Mouse (Mus musculus) heart, postnatal 0 days (tissue): Measurements from ENCODE around the gene Clcn6. TPM values are rescaled to one million over a fixed set of nuclear protein-coding genes. Genes with fewer than 3 reads are reported as not detected.
A peak's percentile ranks its signal among the peaks of the same experiment; 100 is the strongest.

Experiments used
- ATAC-seq: fragments of 200-750 bp; cut with Nextera tagmentation; 2 replicates; pipeline ENCODE4 v1.8.0; 2017; ENCODE audit warnings: low read depth, moderate number of reproducible peaks, moderate library complexity; ENCODE audit not compliant: insufficient read depth
- DNase-seq: peaks from one replicate; pipeline ENCODE4 v3.0.0-alpha.2; 2016; ENCODE audit warnings: low spot score
- H3K27ac ChIP-seq: fragments of 300-500 bp; sonication (generic); 2 replicates; pipeline ENCODE4 v1.5.1; 2014; ENCODE audit warnings: low read depth, mild to moderate bottlenecking
- H3K27me3 ChIP-seq: fragments of 300-500 bp; sonication (generic); 2 replicates; pipeline ENCODE4 v1.6.1; 2014; ENCODE audit warnings: low read length, mixed read lengths; ENCODE audit not compliant: control insufficient read depth, insufficient read depth
- H3K36me3 ChIP-seq: fragments of 300-500 bp; sonication (generic); replicated peaks from 2 replicates; pipeline ENCODE4 v1.6.1; 2014; ENCODE audit warnings: low read length, mixed read lengths; ENCODE audit not compliant: control insufficient read depth, insufficient read depth
- H3K4me1 ChIP-seq: fragments of 300-500 bp; sonication (generic); 2 replicates; pipeline ENCODE4 v1.6.1; 2014; ENCODE audit warnings: antibody characterized with exemption; ENCODE audit not compliant: control insufficient read depth, insufficient read depth
- H3K4me2 ChIP-seq: fragments of 300-500 bp; sonication (generic); 2 replicates; pipeline ENCODE4 v1.6.1; 2014; ENCODE audit warnings: low read depth, mild to moderate bottlenecking, low read length, moderate library complexity
- H3K4me3 ChIP-seq: fragments of 300-500 bp; sonication (generic); 2 replicates; pipeline ENCODE4 v1.5.1; 2014; ENCODE audit warnings: low read depth, low read length
- H3K9ac ChIP-seq: fragments of 300-500 bp; sonication (generic); replicated peaks from 2 replicates; pipeline ENCODE4 v1.6.1; 2014; ENCODE audit warnings: low read depth, low read length, mixed read lengths
- H3K9me3 ChIP-seq: fragments of 300-500 bp; sonication (generic); replicated peaks from 2 replicates; pipeline ENCODE4 v1.6.1; 2016; ENCODE audit warnings: low read length; ENCODE audit not compliant: control insufficient read depth
- CTCF ChIP-seq: IDR thresholded peaks from 2 replicates; pipeline ENCODE4 v1.5.1; 2016; ENCODE audit warnings: antibody characterized with exemption, control low read depth, low read depth
- EP300 ChIP-seq: IDR thresholded peaks from 2 replicates; pipeline ENCODE4 v1.6.1; 2016; ENCODE audit warnings: antibody characterized with exemption, low read depth
- WGBS: fragments of 180-500 bp; shearing (Covaris S2); extraction: QIAGEN DNeasy Blood & Tissue Kit; methylation state at CpG from one replicate; pipeline ENCODE4 v1.1.7; 2014; 5-methylcytosine and 5-hydroxymethylcytosine counted together
- polyA plus RNA-seq: library from polyadenylated mRNA; unstranded; fragments of >200 nt; fragmentation: Nextera tagmentation; extraction: Ambion mirVana; gene quantifications from 2 replicates; pipeline ENCODE4 v1.2.1, GENCODE M21; 2015
- total RNA-seq: library from RNA; depleted of rRNA; stranded (reverse); fragments of >200 nt; gene quantifications from 2 replicates; pipeline ENCODE4 v1.2.3, GENCODE M21; 2014; ENCODE audit warnings: low replicate concordance

Gene Clcn6
- total and polyA plus RNA-seq, 2 experiments from 2014 or later = 4.3 to 14.7 TPM

GRCm38 (mm10) chr4:148057661-148058209, 19.1 kb upstream of the Clcn6 start:
- no peak overlapping the region for H3K9ac ChIP-seq
- ATAC-seq (no peak), DNase-seq (no peak)
- H3K4me2 ChIP-seq = no peak overlapping the region
- H3K36me3 ChIP-seq = peaks cover 56% of the 10 kb centered on the region
- H3K27ac ChIP-seq = peak overlapping the region; percentile 90
- WGBS = 58% methylated on average over 5 of the region's 5 CpGs
- no peaks in the 10 kb centered on the region for H3K9me3 ChIP-seq
- H3K27me3 ChIP-seq = no peaks in the 10 kb centered on the region
- peaks cover 23% of the 10 kb centered on the region; the same call in 1 of the 2 replicates for H3K4me1 ChIP-seq
- H3K4me3 ChIP-seq = no peak overlapping the region
- TF ChIP-seq CTCF = no peak; the same call in 1 of the 2 replicates
- TF ChIP-seq EP300 = no peak

- Histone ChIP-seq H3K9ac (0 out of 2 replicates have a peak overlapping the region, but pooled peaks have one; percentile 9), H3K4me3 (no peak overlapping the region), H3K9me3 (no peaks in the 10 kb centered on the region), H3K4me1 (peaks cover 23% of the 10 kb centered on the region; the same call in 1 of the 2 replicates), H3K4me2 (no peak overlapping the region), H3K27me3 (no peaks in the 10 kb centered on the region), H3K27ac (peak overlapping the region; percentile 90), H3K36me3 (peaks cover 66% of the 10 kb centered on the region)
- DNase-seq = peak; percentile 77
- peak; percentile 88 for ATAC-seq
- TF ChIP-seq EP300 (peak; percentile 71), CTCF (peak; percentile 27; the same call in 1 of the 2 replicates)
- WGBS = 39% methylated on average over 4 of the region's 4 CpGs
Observed at GRCm38 (mm10) chr4:148056801-148057200, 18.2 kb upstream of the Clcn6 start.

DNA sequence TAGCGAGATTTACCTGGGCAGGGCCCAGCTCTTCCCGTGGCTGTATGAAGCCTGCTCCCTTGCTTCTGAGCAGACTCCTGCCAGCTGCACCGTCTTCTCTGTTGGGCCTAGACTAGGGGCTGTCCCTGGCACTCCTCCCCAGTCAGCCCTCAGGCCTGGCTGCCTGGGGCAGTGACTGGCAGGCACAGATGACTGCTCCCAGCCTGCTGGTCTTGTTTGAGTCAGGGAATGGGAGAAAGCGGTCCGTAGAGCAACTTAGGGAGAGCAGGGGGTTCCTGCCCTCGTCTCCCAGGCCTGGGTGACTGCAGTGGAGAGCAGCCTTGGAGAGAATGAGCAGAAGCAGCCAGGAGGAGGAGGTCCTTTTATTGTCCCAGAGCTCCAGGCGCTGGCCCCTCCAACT, 17.6 kb upstream of the Clcn6 start:
- H3K4me1 ChIP-seq = peaks cover 23% of the 10 kb centered on the region; the same call in 1 of the 2 replicates
- no peaks in the 10 kb centered on the region for H3K27me3 ChIP-seq
- no peak overlapping the region for H3K4me3 ChIP-seq
- 67% methylated on average over 7 of the region's 7 CpGs for WGBS
- H3K36me3 ChIP-seq = peaks cover 71% of the 10 kb centered on the region
- no peak for DNase-seq
- no peak overlapping the region for H3K4me2 ChIP-seq
- no peak for ATAC-seq
- H3K9me3 ChIP-seq = no peaks in the 10 kb centered on the region
- peak overlapping the region; percentile 90 for H3K27ac ChIP-seq
- TF ChIP-seq EP300 (no peak), CTCF (no peak)
- H3K9ac ChIP-seq = 0 out of 2 replicates have a peak overlapping the region, but pooled peaks have one; percentile 9

DNA sequence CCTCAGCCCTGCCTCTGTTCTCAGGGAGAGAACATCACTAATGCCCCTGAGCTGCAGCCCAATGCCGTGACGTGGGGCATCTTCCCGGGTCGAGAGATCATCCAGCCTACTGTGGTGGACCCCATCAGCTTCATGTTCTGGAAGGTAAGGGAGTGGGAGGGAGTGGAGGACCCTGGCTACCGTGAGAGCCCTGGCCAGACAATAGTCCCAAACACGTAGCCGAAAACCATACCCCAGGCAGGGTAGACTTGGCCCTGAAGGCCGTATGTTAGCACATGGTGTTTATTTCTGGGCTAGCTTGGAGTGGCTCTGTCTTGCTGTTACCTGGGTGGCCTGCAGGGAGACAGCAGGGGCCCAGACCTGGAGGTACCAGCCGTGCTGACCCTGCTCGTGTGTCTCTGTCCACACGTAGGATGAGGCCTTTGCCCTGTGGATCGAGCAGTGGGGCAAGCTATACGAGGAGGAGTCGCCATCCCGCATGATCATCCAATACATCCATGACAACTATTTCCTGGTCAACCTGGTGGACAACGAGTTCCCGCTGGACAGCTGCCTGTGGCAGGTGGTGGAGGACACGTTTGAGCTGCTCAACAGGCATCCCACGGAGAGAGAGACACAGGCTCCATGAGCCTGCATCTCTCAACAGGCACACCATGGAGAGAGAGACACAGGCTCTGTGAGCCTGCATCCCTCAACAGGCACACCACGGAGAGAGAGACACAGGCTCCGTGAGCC, 16.5 kb upstream of the Clcn6 start:
- Histone ChIP-seq H3K27ac (no peak overlapping the region), H3K4me2 (no peak overlapping the region), H3K27me3 (no peaks in the 10 kb centered on the region), H3K9me3 (no peaks in the 10 kb centered on the region), H3K4me3 (no peak overlapping the region), H3K36me3 (peaks cover 80% of the 10 kb centered on the region), H3K4me1 (peaks cover 19% of the 10 kb centered on the region; the same call in 1 of the 2 replicates), H3K9ac (no peak overlapping the region)
- DNase-seq (no peak), ATAC-seq (no peak)
- TF ChIP-seq EP300 (no peak), CTCF (no peak)
- WGBS = 89% methylated on average over 21 of the region's 21 CpGs

GRCm38 (mm10) chr4:148053417-148053920, 14.8 kb upstream of the Clcn6 start:
- ATAC-seq = no peak
- Histone ChIP-seq H3K4me2 (no peak overlapping the region), H3K4me3 (no peak overlapping the region), H3K36me3 (peaks cover 93% of the 10 kb centered on the region), H3K9ac (no peak overlapping the region), H3K27ac (no peak overlapping the region), H3K4me1 (peaks cover 19% of the 10 kb centered on the region; the same call in 1 of the 2 replicates), H3K27me3 (no peaks in the 10 kb centered on the region), H3K9me3 (no peaks in the 10 kb centered on the region)
- TF ChIP-seq EP300 (no peak), CTCF (no peak)
- DNase-seq = no peak
- WGBS = 94% methylated on average over 12 of the region's 12 CpGs
